Mouse (Mus musculus) liver, postnatal 0 days (tissue): ENCODE results near the gene Olfr523. TPM values are rescaled to one million over a fixed set of nuclear protein-coding genes. Genes with fewer than 3 reads are reported as not detected.

ENCODE experiments used
- ATAC-seq: fragments of 200-750 bp; cut with Nextera tagmentation; 2 replicates; pipeline ENCODE4 v1.8.0; 2017; ENCODE audit warnings: mild to moderate bottlenecking, moderate library complexity
- DNase-seq: peaks from one replicate; pipeline ENCODE4 v3.0.0-alpha.2; 2016
- H3K27ac ChIP-seq: fragments of 300-500 bp; sonication (generic); 2 replicates; pipeline ENCODE4 v1.5.1; 2014; ENCODE audit warnings: antibody characterized with exemption, moderate library complexity, mild to moderate bottlenecking, low read depth
- H3K27me3 ChIP-seq: fragments of 300-500 bp; sonication (generic); 2 replicates; pipeline ENCODE4 v1.6.1; 2014; ENCODE audit warnings: low read length, control low read depth, mixed read lengths; ENCODE audit not compliant: insufficient read depth
- H3K36me3 ChIP-seq: fragments of 300-500 bp; sonication (generic); replicated peaks from 2 replicates; pipeline ENCODE4 v1.6.1; 2014; ENCODE audit warnings: mild to moderate bottlenecking, control low read depth, low read length, moderate library complexity, mixed read lengths; ENCODE audit not compliant: insufficient read depth
- H3K4me1 ChIP-seq: fragments of 300-500 bp; sonication (generic); 2 replicates; pipeline ENCODE4 v1.6.1; 2014; ENCODE audit warnings: antibody characterized with exemption, mild to moderate bottlenecking, control low read depth; ENCODE audit not compliant: insufficient read depth
- H3K4me2 ChIP-seq: fragments of 300-500 bp; sonication (generic); 2 replicates; pipeline ENCODE4 v1.6.1; 2014; ENCODE audit warnings: low read depth, mild to moderate bottlenecking, low read length, moderate library complexity, mixed read lengths
- H3K4me3 ChIP-seq: fragments of 300-500 bp; sonication (generic); 2 replicates; pipeline ENCODE4 v1.5.1; 2014; ENCODE audit warnings: low read depth, low read length
- H3K9ac ChIP-seq: fragments of 300-500 bp; sonication (generic); replicated peaks from 2 replicates; pipeline ENCODE4 v1.6.1; 2014; ENCODE audit warnings: mild to moderate bottlenecking, moderate library complexity
- H3K9me3 ChIP-seq: fragments of 300-500 bp; sonication (generic); 2 replicates; pipeline ENCODE4 v1.6.1; 2016; ENCODE audit warnings: mild to moderate bottlenecking, control low read depth, low read length, mixed read lengths
- CTCF ChIP-seq: sonication (generic); IDR thresholded peaks from 2 replicates; pipeline ENCODE4 v1.5.1; 2016; ENCODE audit warnings: antibody characterized with exemption, low read depth
- EP300 ChIP-seq: IDR thresholded peaks from 2 replicates; pipeline ENCODE4 v1.6.1; 2016; ENCODE audit warnings: antibody characterized with exemption, low read depth, mild to moderate bottlenecking
- WGBS: fragments of 180-500 bp; shearing (Covaris S2); extraction: QIAGEN DNeasy Blood & Tissue Kit; methylation state at CpG from one replicate; pipeline ENCODE4 v1.1.7; 2014; ENCODE audit not compliant: insufficient replicate concordance; 5-methylcytosine and 5-hydroxymethylcytosine counted together
- polyA plus RNA-seq: library from polyadenylated mRNA; unstranded; fragments of >200 nt; fragmentation: Nextera tagmentation; extraction: Ambion mirVana; gene quantifications from 2 replicates; pipeline ENCODE4 v1.2.1, GENCODE M21; 2015

Gene Olfr523
- polyA plus RNA-seq, 1 experiment from 2014 or later, result not detected

DNA sequence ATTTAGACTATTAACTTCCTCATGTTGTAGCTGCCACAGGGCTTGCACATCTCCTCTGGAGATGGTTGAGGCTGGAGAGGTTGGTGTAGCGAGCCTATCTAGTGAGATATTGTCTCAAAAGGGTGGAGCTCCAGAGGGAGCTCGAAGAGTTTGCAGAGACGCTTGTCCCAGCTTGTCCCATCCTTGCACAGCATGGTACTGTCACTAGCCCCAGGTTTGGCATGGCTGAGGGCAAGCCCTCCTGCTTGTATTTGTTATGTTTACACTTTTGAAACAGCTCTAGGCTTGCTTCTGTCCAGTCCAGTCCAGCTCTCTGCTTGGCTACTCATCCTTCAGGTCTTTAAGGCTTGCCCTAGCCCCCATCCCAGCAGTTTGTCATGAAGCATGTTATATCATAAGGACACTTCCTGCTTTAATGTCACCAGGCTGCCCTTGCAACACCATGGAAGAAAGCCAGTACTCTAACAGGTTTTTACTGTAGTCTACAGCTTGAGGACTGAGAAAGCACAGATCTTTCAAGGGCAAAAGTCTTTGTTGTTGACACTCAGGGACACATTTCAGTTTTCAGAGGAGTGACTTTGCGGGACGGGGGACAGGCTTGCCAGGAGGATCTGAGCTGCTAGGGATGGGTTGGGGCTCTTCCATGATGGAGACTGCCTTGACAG, 37.8 kb upstream of the Olfr523 start:
- H3K27ac ChIP-seq, result no peak overlapping the region
- no peaks in the 10 kb centered on the region for H3K27me3 ChIP-seq
- peaks cover 4% of the 10 kb centered on the region; the same call in 1 of the 2 replicates for H3K4me1 ChIP-seq
- ATAC-seq, result no peak
- DNase-seq, result no peak
- 72% methylated on average over 5 of the region's 5 CpGs for WGBS
- H3K36me3 ChIP-seq, result peaks cover 16% of the 10 kb centered on the region
- TF ChIP-seq EP300 (no peak), CTCF (no peak)
- no peak overlapping the region for H3K4me3 ChIP-seq
- no peak overlapping the region for H3K9ac ChIP-seq
- no peaks in the 10 kb centered on the region for H3K9me3 ChIP-seq
- no peak overlapping the region for H3K4me2 ChIP-seq

DNA sequence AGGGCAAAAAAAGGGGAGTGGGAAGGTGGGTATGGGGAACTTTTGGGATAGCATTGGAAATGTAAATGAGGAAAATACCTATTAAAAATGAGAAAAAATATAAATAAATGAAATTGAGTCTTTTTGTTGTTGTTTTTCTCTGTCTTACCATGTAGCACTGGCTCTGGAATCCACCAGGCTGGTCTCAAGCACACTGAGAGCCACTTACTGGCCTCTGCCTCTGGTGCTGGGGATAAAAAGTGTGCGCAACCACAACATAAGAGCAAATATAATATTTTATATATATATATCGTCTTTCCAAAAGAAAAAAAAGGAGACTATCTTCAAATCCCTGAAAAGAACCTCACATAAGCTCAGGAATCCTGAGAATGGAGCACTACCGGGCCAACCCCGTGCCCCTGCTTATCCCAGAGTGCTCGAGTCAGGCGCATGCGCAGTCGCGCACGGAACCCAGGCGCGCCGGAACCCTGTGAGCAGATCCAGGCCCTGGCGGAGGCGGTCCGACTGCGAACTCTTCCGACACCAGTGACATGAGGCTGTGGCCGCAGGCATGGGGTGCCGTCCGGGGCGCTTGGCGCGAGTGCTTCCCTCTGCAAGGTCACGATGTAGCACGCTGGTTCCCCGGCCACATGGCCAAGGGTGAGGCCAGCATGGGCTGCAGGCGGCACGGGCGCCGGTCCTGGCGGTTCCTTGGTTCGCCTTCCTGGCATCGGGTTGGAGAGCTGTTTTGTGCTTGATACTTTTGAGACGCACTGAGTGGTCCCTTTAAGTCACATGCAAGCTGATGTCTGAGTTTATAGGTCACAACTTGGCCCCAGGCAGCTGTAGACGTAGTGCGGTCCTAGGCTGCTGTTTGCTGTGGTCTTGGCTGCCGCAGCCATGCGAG, 35.6 kb upstream of the Olfr523 start, which contains the start of gene Mtg1:
Gene Mtg1 (plus strand): TSS at position 430 of the 886 bp plus-strand sequence.
- peak; percentile 97 for DNase-seq
- Histone ChIP-seq H3K4me1 (peaks cover 4% of the 10 kb centered on the region; the same call in 1 of the 2 replicates), H3K4me3 (peak within 1 kb of the TSS; percentile 77), H3K36me3 (peaks cover 6% of the 10 kb centered on the region; the same call in 1 of the 2 replicates), H3K9ac (peak within 1 kb of the TSS; percentile 82), H3K4me2 (peak within 1 kb of the TSS; percentile 80), H3K9me3 (no peaks in the 10 kb centered on the region), H3K27ac (peak within 1 kb of the TSS; percentile 89), H3K27me3 (no peaks in the 10 kb centered on the region)
- WGBS, result 2% methylated on average over 39 of the region's 39 CpGs
- peak; percentile 97 for ATAC-seq
- TF ChIP-seq CTCF (no peak), EP300 (no peak)

DNA sequence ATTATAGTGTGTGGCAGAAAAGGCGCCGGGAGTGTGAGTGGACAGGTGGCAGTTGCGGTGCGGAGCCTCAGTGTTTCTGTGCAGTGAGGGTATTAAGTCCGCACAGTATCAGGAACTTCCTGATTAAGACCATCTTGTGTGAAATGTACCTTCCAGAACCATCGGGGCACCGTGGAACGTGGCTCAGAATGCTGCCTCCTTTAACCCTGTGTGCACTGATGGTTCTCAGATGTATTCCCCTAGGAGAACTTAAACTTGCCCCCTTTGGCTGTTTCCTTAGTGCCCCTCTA, 35.1 kb upstream of the Olfr523 start:
- no peaks in the 10 kb centered on the region for H3K27me3 ChIP-seq
- no peak for ATAC-seq
- peaks cover 4% of the 10 kb centered on the region; the same call in 1 of the 2 replicates for H3K4me1 ChIP-seq
- peaks cover 6% of the 10 kb centered on the region; the same call in 1 of the 2 replicates for H3K36me3 ChIP-seq
- H3K9me3 ChIP-seq, result no peaks in the 10 kb centered on the region
- H3K27ac ChIP-seq, result peak overlapping the region; percentile 89
- H3K9ac ChIP-seq, result peak overlapping the region; percentile 82
- TF ChIP-seq EP300, result no peak
- TF ChIP-seq CTCF, result no peak
- WGBS, result 0% methylated on average over 8 of the region's 8 CpGs
- peak overlapping the region; percentile 80 for H3K4me2 ChIP-seq
- DNase-seq, result no peak
- H3K4me3 ChIP-seq, result peak overlapping the region; percentile 77

DNA sequence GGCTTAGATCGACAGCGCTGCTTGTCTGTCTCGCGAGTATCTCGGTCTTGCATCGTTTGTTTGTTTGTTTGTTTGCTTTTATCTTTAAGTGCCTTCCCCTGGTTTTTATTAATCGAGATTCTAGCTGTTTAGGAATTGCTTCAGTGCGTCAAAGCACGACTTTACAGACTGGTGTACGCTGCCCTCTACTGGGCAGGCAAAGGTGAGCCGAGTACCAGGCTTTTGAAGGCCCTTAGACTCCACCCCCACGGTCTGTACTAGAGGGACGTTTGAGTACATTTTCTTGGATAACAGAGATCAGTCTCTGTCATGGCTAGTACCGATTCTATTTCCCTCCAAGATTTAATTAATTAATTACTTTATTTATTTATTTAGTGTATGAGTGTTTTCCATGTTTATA, 31.7 kb upstream of the Olfr523 start:
- TF ChIP-seq EP300 (no peak), CTCF (peak; percentile 87)
- H3K4me1 ChIP-seq, result peaks cover 4% of the 10 kb centered on the region; the same call in 1 of the 2 replicates
- H3K27ac ChIP-seq, result no peak overlapping the region
- 6% methylated on average over 14 of the region's 14 CpGs for WGBS
- ATAC-seq (no peak), DNase-seq (peak; percentile 71)
- no peak overlapping the region for H3K9ac ChIP-seq
- H3K9me3 ChIP-seq, result no peaks in the 10 kb centered on the region
- H3K4me3 ChIP-seq, result no peak overlapping the region
- H3K36me3 ChIP-seq, result no peaks in the 10 kb centered on the region
- H3K4me2 ChIP-seq, result no peak overlapping the region
- no peaks in the 10 kb centered on the region for H3K27me3 ChIP-seq

DNA sequence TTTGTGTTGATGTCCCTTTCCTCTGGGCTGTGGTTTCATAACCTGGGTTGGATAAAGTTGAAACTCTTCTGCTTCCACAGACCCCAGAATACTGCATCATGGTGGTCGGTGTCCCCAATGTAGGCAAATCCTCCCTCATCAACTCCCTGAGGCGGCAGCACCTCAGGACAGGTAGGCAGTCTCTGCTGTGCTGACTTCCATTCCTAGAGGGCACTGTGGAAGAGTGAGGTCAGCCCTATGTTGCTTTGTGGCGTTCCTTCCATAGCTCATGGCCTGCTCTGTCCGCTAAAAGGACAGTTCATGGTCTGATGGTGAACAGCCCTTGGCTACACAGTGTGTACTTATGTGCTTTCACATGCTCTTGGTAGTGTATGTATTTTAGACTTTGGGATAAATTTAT, 28.5 kb upstream of the Olfr523 start:
- Histone ChIP-seq H3K9ac (no peak overlapping the region), H3K9me3 (no peaks in the 10 kb centered on the region), H3K27me3 (no peaks in the 10 kb centered on the region), H3K27ac (no peak overlapping the region), H3K4me2 (no peak overlapping the region), H3K4me3 (no peak overlapping the region), H3K36me3 (0 out of 2 replicates have a peak, but pooled peaks cover under 1% of the 10 kb centered on the region), H3K4me1 (no peaks in the 10 kb centered on the region)
- TF ChIP-seq CTCF, result no peak
- no peak for TF ChIP-seq EP300
- 90% methylated on average over 4 of the region's 4 CpGs for WGBS
- ATAC-seq, result no peak
- no peak for DNase-seq

DNA sequence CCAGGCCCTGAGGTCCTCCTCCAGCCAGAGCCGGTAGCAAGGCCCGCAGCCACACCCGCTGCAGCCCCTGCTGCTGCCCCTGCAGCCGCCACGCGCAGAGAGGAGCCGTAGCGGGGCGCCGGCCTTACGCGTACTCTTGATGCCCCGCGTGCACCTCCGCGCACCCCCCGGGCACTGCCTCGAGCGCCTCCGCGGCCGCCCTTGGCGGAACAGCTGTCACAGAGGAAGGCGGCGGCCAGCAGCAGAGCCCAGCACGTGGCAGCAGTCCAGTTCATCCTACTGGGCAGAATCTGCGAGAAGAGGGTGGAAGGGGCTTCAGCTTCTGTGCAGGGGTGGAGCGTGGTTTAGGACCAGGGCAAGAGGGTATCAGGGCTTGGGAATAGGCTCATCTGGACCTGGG, 19.6 kb upstream of the Olfr523 start:
- Histone ChIP-seq H3K27me3 (peaks cover 27% of the 10 kb centered on the region), H3K9ac (no peak overlapping the region), H3K4me3 (no peak overlapping the region), H3K4me1 (no peaks in the 10 kb centered on the region), H3K27ac (no peak overlapping the region), H3K36me3 (0 out of 2 replicates have a peak, but pooled peaks cover 4% of the 10 kb centered on the region), H3K9me3 (no peaks in the 10 kb centered on the region), H3K4me2 (no peak overlapping the region)
- ATAC-seq, result no peak
- no peak for TF ChIP-seq CTCF
- TF ChIP-seq EP300, result no peak
- 9% methylated on average over 28 of the region's 28 CpGs for whole genome bisulfite sequencing
- no peak for DNase-seq
